Mouse (Mus musculus): Measurements from ENCODE around the gene Olfr896-ps1. TPM values are rescaled to one million over a fixed set of nuclear protein-coding genes. Genes with fewer than 3 reads are reported as not detected.

Olfr896-ps1 gene
- total RNA-seq (2023) = not detected

DNA sequence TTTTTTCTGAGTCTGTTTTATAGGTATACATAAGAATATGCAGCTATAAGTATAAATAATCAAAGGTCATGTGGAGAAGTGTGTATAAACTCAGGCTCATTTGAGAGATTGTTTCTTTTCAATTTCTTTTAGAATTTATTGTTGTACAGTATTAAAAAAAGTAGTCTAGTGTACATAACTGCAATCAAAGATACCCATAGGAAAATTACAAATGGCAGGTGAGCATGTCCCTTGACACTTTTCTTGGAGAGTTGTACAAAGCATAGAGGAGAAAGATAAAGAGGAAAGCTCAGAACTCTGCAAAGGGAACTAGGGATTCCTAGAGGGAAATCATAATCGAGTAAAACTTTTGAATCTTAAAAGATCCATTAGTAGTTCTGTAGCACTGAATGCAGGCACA lies at the start of gene Olfr896-ps1:
Gene Olfr896-ps1, plus strand, starts transcription at position 301 of the 400 bp plus-strand sequence.

DNA sequence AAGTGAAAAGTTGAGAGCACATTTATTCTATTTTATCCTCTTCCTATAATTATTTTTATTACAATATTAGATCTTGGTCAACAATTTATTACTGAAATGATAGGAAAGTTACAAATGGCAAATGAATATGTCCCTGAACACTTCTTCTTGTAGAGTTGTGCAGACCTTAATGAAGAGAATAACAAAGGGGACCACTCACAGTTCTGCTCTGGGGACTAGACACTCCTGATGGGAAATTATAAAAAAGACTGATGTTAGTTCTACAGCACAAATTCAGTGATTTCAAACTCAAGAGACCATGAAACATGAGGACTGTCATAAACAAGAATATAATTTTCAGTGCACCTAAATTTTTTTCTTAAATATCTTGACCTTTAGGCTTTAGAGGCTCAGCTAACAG lies 38.4 kb upstream of the Olfr896-ps1 start, which contains the start of gene Olfr143:
Gene Olfr143, plus strand, starts transcription at position 301 of the 400 bp plus-strand sequence.

GRCm38 (mm10) chr9:38267551-38267950 lies 23.4 kb upstream of the Olfr896-ps1 start, which contains the start of gene Olfr895:
Gene Olfr895 (plus strand): TSS chr9:38267851.

DNA sequence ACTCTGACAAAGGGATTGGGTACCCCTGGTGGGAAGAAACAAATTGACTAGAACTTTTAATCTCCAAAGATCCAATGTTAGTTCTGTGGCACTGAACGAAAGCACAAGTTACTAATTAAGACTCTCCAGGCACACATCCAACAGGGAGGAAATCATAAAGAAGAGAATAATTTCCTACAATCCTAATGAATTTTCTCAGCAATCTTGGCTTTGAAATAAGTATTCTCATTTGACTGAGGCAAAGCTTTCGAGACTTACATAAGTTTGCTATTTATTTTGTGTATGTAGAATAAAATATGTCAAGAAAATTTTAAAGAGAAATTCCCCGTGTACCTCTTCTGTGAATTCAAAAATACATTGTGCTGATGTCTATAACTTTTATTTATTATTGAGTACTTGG lies 37.9 kb downstream of the Olfr896-ps1 start, which contains the start of gene Olfr25:
Gene Olfr25, plus strand, starts transcription at position 301 of the 400 bp plus-strand sequence.

Other genes starting within 250 kb of the Olfr896-ps1 start
- gene Olfr884, start 244.6 kb upstream of the Olfr896-ps1 start, total RNA-seq (2023) = not detected
- gene Olfr885, start 229.8 kb upstream of the Olfr896-ps1 start, total RNA-seq (2023) = not detected
- gene Olfr887, start 207.0 kb upstream of the Olfr896-ps1 start, total RNA-seq (2023) = not detected
- not detected for gene Olfr888, start 183.0 kb upstream of the Olfr896-ps1 start, total RNA-seq (2023)
- gene Olfr889, start 175.9 kb upstream of the Olfr896-ps1 start, total RNA-seq (2023) = not detected
- gene Olfr890, start 148.6 kb upstream of the Olfr896-ps1 start, total RNA-seq (2023) = not detected
- not detected for gene Olfr891, start 110.3 kb upstream of the Olfr896-ps1 start, total RNA-seq (2023)
- not detected for gene Olfr893, start 82.7 kb upstream of the Olfr896-ps1 start, total RNA-seq (2023)
- gene Olfr894, start 73.1 kb upstream of the Olfr896-ps1 start, total RNA-seq (2023) = not detected
- not detected for gene Olfr143, start 38.3 kb upstream of the Olfr896-ps1 start, total RNA-seq (2023)
- gene Olfr895, start 23.3 kb upstream of the Olfr896-ps1 start, total RNA-seq (2023) = not detected
- not detected for gene Olfr25, start 38.0 kb downstream of the Olfr896-ps1 start, total RNA-seq (2023)
- gene Olfr898, start 57.3 kb downstream of the Olfr896-ps1 start, total RNA-seq (2023) = not detected
- gene Olfr250, start 75.8 kb downstream of the Olfr896-ps1 start, total RNA-seq (2023) = not detected
- gene Olfr251, start 86.0 kb downstream of the Olfr896-ps1 start, total RNA-seq (2023) = not detected
- not detected for gene Olfr147, start 110.6 kb downstream of the Olfr896-ps1 start, total RNA-seq (2023)
- gene Olfr901, start 138.3 kb downstream of the Olfr896-ps1 start, total RNA-seq (2023) = not detected
- not detected for gene Olfr902, start 156.5 kb downstream of the Olfr896-ps1 start, total RNA-seq (2023)
- not detected for gene Olfr904, start 172.0 kb downstream of the Olfr896-ps1 start, total RNA-seq (2023)
- under 1 TPM in 1 of 2 experiments, not detected in 1; 0.09 TPM for gene Olfr905, start 180.0 kb downstream of the Olfr896-ps1 start, total RNA-seq (2023)
- not detected for gene Olfr906, start 196.0 kb downstream of the Olfr896-ps1 start, total RNA-seq (2023)
- gene Olfr907, start 204.7 kb downstream of the Olfr896-ps1 start, total RNA-seq (2023) = not detected
- not detected for gene Olfr911-ps1, start 230.5 kb downstream of the Olfr896-ps1 start, total RNA-seq (2023)
- gene Olfr910, start 246.7 kb downstream of the Olfr896-ps1 start, total RNA-seq (2023) = not detected